Mouse (Mus musculus) embryonic fibroblast, embryonic 13.5 days (primary cell): ENCODE data around the gene Adh6b.
"Not testable (repeated sequence)": the region's sequence is repeated elsewhere in the genome, so short reads cannot be mapped to it uniquely, and the experiment has no call there.

Experiments used
- CTCF ChIP-seq: IDR thresholded peaks from 2 replicates; pipeline ENCODE4 v1.5.1; 2011; ENCODE audit warnings: mild to moderate bottlenecking, control low read depth, low read length, moderate library complexity, borderline replicate concordance; ENCODE audit not compliant: insufficient read depth
- POLR2A ChIP-seq: IDR thresholded peaks from 2 replicates; pipeline ENCODE4 v1.6.1; 2011; ENCODE audit warnings: low read depth, mild to moderate bottlenecking, control low read depth, low read length, moderate library complexity

- not testable (repeated sequence) for TF ChIP-seq CTCF, POLR2A
Observed at GRCm38 (mm10) chr3:138370289-138370688, 28.7 kb downstream of the Adh6b start.
